Mouse (Mus musculus): ENCODE measurements at regions not wholly inside any gene's neighbourhood (a gene's known extent, or its start where the extent isn't known, plus 50 kb on each side); places are given as distances from the start of the nearest gene placed in this dataset.

- DNase-seq: no peak
Measured at GRCm38 (mm10) chr14:46305267-46305666, 73.9 kb upstream of the Gm15217 start.

- peak in 1 of 2 experiments; percentile 16 for DNase-seq
Measured at GRCm38 (mm10) chr14:46313064-46313463, 66.2 kb upstream of the Gm15217 start.

GRCm38 (mm10) chr14:46316521-46316920 is 62.7 kb upstream of the Gm15217 start:
- no peak for DNase-seq

GRCm38 (mm10) chr14:46317406-46318045 is 61.7 kb upstream of the Gm15217 start:
- peak; percentile 36 to 49 for DNase-seq

GRCm38 (mm10) chr14:46328064-46328463 is 51.1 kb upstream of the Gm15217 start:
- DNase-seq: no peak
